Mouse (Mus musculus): Measurements from ENCODE around the gene Zfp39. TPM values are rescaled to one million over a fixed set of nuclear protein-coding genes. Genes with fewer than 3 reads are reported as not detected.

The Zfp39 gene
- polyA plus RNA-seq, 1 experiment from 2014 or later, result 8.8 TPM

DNA sequence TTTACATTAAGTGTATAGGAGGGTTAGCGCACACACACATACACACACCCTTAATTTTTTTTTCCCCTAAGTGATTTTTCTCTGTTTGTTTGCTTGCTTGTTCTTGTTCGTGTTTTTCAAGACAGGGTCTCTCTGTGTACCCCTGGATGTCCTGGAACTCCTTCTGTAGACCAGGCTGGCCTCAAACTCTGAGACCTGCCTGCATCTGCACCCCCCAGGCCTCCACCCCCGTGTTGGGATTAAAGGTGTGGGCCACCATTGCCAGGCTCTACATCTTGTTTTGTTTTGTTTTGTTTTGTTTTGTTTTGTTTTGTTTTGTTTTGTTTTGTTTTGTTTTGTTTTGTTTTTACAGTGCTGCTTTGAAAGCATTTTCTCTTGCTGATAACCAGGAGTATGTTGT, 43.3 kb upstream of the Zfp39 start:
- H3K27me3 ChIP-seq (ENCODE audit: control insufficient read depth, insufficient read depth, low read length), result no peaks in the 10 kb centered on the region
- H3K4me1 ChIP-seq (replicated peaks; ENCODE audit: control insufficient read depth, insufficient read depth, low read length), result peaks cover 4% of the 10 kb centered on the region; the same call in 1 of the 2 replicates
- peak overlapping the region; percentile 67; the same call in 1 of the 2 replicates for H3K4me2 ChIP-seq (ENCODE audit: low read depth, low read length, severe bottlenecking)
- no peak overlapping the region for H3K27ac ChIP-seq (ENCODE audit: low read depth, low read length)
- ATAC-seq (replicated peaks; ENCODE audit: low FRiP score) (no peak), DNase-seq (ENCODE audit: low spot score) (no peak)
- H3K9ac ChIP-seq (ENCODE audit: low read length), result no peak overlapping the region; the same call in 1 of the 2 replicates
- WGBS, result 77% methylated on average over 3 of the region's 3 CpGs
- no peaks in the 10 kb centered on the region for H3K9me3 ChIP-seq (ENCODE audit: control insufficient read depth, low read length)
- no peak overlapping the region for H3K4me3 ChIP-seq (ENCODE audit: low read depth, low read length)
- no peaks in the 10 kb centered on the region for H3K36me3 ChIP-seq (ENCODE audit: control insufficient read depth, insufficient read depth, low read length)

DNA sequence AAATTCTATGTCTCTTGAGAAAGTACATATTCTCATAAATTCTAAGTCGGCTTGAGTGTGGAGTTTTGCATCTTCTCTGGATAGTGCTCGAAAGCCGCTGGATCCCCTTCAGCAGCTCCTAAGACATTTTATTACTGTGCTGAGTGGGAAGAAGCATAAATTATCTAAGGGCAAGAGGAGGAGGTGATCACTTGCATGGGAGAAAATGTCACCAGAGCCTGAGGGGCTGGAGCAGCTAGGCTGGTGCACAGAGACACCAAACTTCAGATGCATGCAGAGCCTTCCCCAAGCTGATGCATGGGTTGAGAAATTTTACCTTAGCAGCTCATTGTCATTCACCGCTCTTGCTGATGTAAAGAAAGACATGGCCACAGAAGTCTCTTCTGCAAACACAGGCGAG, 40.1 kb upstream of the Zfp39 start:
- H3K27me3 ChIP-seq (ENCODE audit: control insufficient read depth, insufficient read depth, low read length), result no peaks in the 10 kb centered on the region
- no peaks in the 10 kb centered on the region for H3K9me3 ChIP-seq (ENCODE audit: control insufficient read depth, low read length)
- H3K4me1 ChIP-seq (replicated peaks; ENCODE audit: control insufficient read depth, insufficient read depth, low read length), result peaks cover 3% of the 10 kb centered on the region; the same call in 1 of the 2 replicates
- no peak overlapping the region for H3K4me3 ChIP-seq (ENCODE audit: low read depth, low read length)
- DNase-seq (ENCODE audit: low spot score), result no peak
- no peak overlapping the region for H3K4me2 ChIP-seq (ENCODE audit: low read depth, low read length, severe bottlenecking)
- H3K36me3 ChIP-seq (ENCODE audit: control insufficient read depth, insufficient read depth, low read length), result no peaks in the 10 kb centered on the region
- 83% methylated on average over 5 of the region's 5 CpGs for WGBS
- no peak for ATAC-seq (replicated peaks; ENCODE audit: low FRiP score)
- H3K9ac ChIP-seq (ENCODE audit: low read length), result no peak overlapping the region
- no peak overlapping the region for H3K27ac ChIP-seq (ENCODE audit: low read depth, low read length)

- H3K4me3 ChIP-seq (ENCODE audit: low read depth, low read length), result peak overlapping the region; percentile 92
- WGBS, result 14% methylated on average over 6 of the region's 6 CpGs
- DNase-seq (ENCODE audit: low spot score) (no peak), ATAC-seq (replicated peaks; ENCODE audit: low FRiP score) (no peak; the same call in 1 of the 2 replicates)
- H3K4me1 ChIP-seq (replicated peaks; ENCODE audit: control insufficient read depth, insufficient read depth, low read length), result peaks cover 12% of the 10 kb centered on the region; the same call in 1 of the 2 replicates
- peaks cover 3% of the 10 kb centered on the region for H3K36me3 ChIP-seq (ENCODE audit: control insufficient read depth, insufficient read depth, low read length)
- no peaks in the 10 kb centered on the region for H3K9me3 ChIP-seq (ENCODE audit: control insufficient read depth, low read length)
- H3K4me2 ChIP-seq (ENCODE audit: low read depth, low read length, severe bottlenecking), result peak overlapping the region; percentile 89
- peak overlapping the region; percentile 88 for H3K27ac ChIP-seq (ENCODE audit: low read depth, low read length)
- H3K27me3 ChIP-seq (ENCODE audit: control insufficient read depth, insufficient read depth, low read length), result no peaks in the 10 kb centered on the region
- H3K9ac ChIP-seq (ENCODE audit: low read length), result peak overlapping the region; percentile 97
Observed at GRCm38 (mm10) chr11:58939088-58939439, 35.0 kb upstream of the Zfp39 start.

GRCm38 (mm10) chr11:58938322-58939087, 34.5 kb upstream of the Zfp39 start, which contains the start of gene Rnf187:
Gene Rnf187, minus strand, starts transcription at chr11:58938916.
- under 1% methylated on average over 82 of the region's 95 CpGs for WGBS
- H3K4me3 ChIP-seq (ENCODE audit: low read depth, low read length), result peak within 1 kb of the TSS; percentile 92
- peak; percentile 96 for DNase-seq (ENCODE audit: low spot score)
- peak within 1 kb of the TSS; percentile 97 for H3K9ac ChIP-seq (ENCODE audit: low read length)
- H3K27me3 ChIP-seq (ENCODE audit: control insufficient read depth, insufficient read depth, low read length), result no peaks in the 10 kb centered on the region
- H3K4me2 ChIP-seq (ENCODE audit: low read depth, low read length, severe bottlenecking), result peak within 1 kb of the TSS; percentile 89
- H3K36me3 ChIP-seq (ENCODE audit: control insufficient read depth, insufficient read depth, low read length), result peaks cover 5% of the 10 kb centered on the region
- peak within 1 kb of the TSS; percentile 88 for H3K27ac ChIP-seq (ENCODE audit: low read depth, low read length)
- H3K9me3 ChIP-seq (ENCODE audit: control insufficient read depth, low read length), result no peaks in the 10 kb centered on the region
- peaks cover 12% of the 10 kb centered on the region; the same call in 1 of the 2 replicates for H3K4me1 ChIP-seq (replicated peaks; ENCODE audit: control insufficient read depth, insufficient read depth, low read length)
- peak; percentile 97 for ATAC-seq (replicated peaks; ENCODE audit: low FRiP score)

DNA sequence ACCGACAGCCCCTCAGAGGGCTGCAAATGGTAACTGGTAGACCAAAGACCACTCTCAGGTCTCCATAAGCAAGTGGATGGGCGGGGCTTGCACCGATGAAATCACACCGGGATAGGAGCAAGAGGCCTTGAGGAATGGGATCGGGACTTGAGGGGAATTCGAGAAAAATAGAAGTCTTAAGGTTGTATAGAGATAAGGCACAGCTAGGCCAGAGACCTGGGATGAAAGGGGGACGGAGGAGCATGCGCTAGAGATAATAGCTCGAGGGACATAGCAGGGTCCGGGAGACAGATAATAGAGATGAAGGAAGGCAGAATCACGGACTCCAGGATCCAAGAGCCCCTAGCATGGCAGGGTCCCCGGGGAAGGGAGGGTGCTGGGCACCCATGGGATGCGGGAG, 33.9 kb upstream of the Zfp39 start:
- peak overlapping the region; percentile 92 for H3K4me3 ChIP-seq (ENCODE audit: low read depth, low read length)
- WGBS, result 1% methylated on average over 12 of the region's 13 CpGs
- H3K27me3 ChIP-seq (ENCODE audit: control insufficient read depth, insufficient read depth, low read length), result no peaks in the 10 kb centered on the region
- H3K27ac ChIP-seq (ENCODE audit: low read depth, low read length), result peak overlapping the region; percentile 88; the same call in 1 of the 2 replicates
- no peak for ATAC-seq (replicated peaks; ENCODE audit: low FRiP score)
- H3K4me1 ChIP-seq (replicated peaks; ENCODE audit: control insufficient read depth, insufficient read depth, low read length), result peaks cover 12% of the 10 kb centered on the region; the same call in 1 of the 2 replicates
- H3K36me3 ChIP-seq (ENCODE audit: control insufficient read depth, insufficient read depth, low read length), result peaks cover 7% of the 10 kb centered on the region
- H3K4me2 ChIP-seq (ENCODE audit: low read depth, low read length, severe bottlenecking), result peak overlapping the region; percentile 89
- no peak for DNase-seq (ENCODE audit: low spot score)
- peak overlapping the region; percentile 97 for H3K9ac ChIP-seq (ENCODE audit: low read length)
- no peaks in the 10 kb centered on the region for H3K9me3 ChIP-seq (ENCODE audit: control insufficient read depth, low read length)

DNA sequence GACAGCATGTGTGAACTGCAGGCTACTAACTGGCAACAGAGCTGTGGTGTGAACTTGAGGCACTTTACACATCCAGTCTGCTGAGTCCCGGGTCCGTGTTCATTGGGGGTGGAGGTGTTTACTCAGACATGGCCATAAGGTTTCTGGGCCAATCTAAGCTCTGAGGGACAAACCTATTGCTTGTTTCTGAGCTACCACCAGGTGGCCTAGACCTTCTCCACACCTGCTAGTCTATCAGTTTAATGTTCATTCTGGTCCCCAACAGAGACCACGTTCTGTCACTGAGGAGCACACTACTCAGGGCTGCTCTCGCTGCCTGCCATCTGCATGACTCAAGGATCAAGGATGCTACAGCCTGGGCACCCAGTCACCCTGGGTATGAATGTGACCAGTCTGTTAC, 27.6 kb upstream of the Zfp39 start:
- Histone ChIP-seq H3K4me2 (ENCODE audit: low read depth, low read length, severe bottlenecking) (no peak overlapping the region), H3K4me3 (ENCODE audit: low read depth, low read length) (no peak overlapping the region), H3K9me3 (ENCODE audit: control insufficient read depth, low read length) (no peaks in the 10 kb centered on the region), H3K27ac (ENCODE audit: low read depth, low read length) (no peak overlapping the region), H3K36me3 (ENCODE audit: control insufficient read depth, insufficient read depth, low read length) (peaks cover 14% of the 10 kb centered on the region), H3K27me3 (ENCODE audit: control insufficient read depth, insufficient read depth, low read length) (no peaks in the 10 kb centered on the region), H3K9ac (ENCODE audit: low read length) (no peak overlapping the region), H3K4me1 (replicated peaks; ENCODE audit: control insufficient read depth, insufficient read depth, low read length) (no peaks in the 10 kb centered on the region)
- 78% methylated on average over 4 of the region's 4 CpGs for WGBS
- no peak for DNase-seq (ENCODE audit: low spot score)
- ATAC-seq (replicated peaks; ENCODE audit: low FRiP score), result no peak

- peaks cover 11% of the 10 kb centered on the region; the same call in 1 of the 2 replicates for H3K36me3 ChIP-seq (ENCODE audit: control insufficient read depth, insufficient read depth, low read length)
- no peak for DNase-seq (ENCODE audit: low spot score)
- WGBS, result 96% methylated on average over 3 of the region's 3 CpGs
- no peak overlapping the region for H3K4me2 ChIP-seq (ENCODE audit: low read depth, low read length, severe bottlenecking)
- no peaks in the 10 kb centered on the region for H3K27me3 ChIP-seq (ENCODE audit: control insufficient read depth, insufficient read depth, low read length)
- no peaks in the 10 kb centered on the region for H3K4me1 ChIP-seq (replicated peaks; ENCODE audit: control insufficient read depth, insufficient read depth, low read length)
- no peak for ATAC-seq (replicated peaks; ENCODE audit: low FRiP score)
- no peak overlapping the region for H3K27ac ChIP-seq (ENCODE audit: low read depth, low read length)
- no peak overlapping the region for H3K9ac ChIP-seq (ENCODE audit: low read length)
- H3K4me3 ChIP-seq (ENCODE audit: low read depth, low read length), result no peak overlapping the region
- no peaks in the 10 kb centered on the region for H3K9me3 ChIP-seq (ENCODE audit: control insufficient read depth, low read length)
Observed at GRCm38 (mm10) chr11:58930254-58930653, 26.2 kb upstream of the Zfp39 start.

DNA sequence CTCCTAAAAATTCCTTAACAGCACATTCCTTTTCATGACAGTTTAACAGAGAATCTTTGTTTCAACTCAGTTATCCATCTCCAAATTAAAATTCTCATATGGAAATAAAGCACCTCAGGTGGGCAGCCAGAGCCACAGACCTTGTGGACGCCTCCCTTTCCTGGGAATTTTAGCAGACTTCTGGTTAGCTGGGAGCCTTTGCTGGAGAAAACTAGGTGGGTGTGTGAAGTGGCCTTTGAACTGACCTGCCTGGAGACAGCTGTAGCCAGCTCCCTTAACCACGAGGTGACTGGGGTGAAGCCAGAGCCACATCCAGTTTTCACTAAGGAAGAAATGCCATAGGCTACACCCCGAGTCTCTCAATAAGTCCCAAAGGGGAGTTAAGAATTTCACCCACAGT, 25.6 kb upstream of the Zfp39 start:
- no peaks in the 10 kb centered on the region for H3K27me3 ChIP-seq (ENCODE audit: control insufficient read depth, insufficient read depth, low read length)
- 57% methylated on average over 3 of the region's 3 CpGs for WGBS
- peaks cover 11% of the 10 kb centered on the region; the same call in 1 of the 2 replicates for H3K36me3 ChIP-seq (ENCODE audit: control insufficient read depth, insufficient read depth, low read length)
- no peaks in the 10 kb centered on the region for H3K9me3 ChIP-seq (ENCODE audit: control insufficient read depth, low read length)
- no peak overlapping the region for H3K4me3 ChIP-seq (ENCODE audit: low read depth, low read length)
- no peak overlapping the region for H3K4me2 ChIP-seq (ENCODE audit: low read depth, low read length, severe bottlenecking)
- no peak overlapping the region for H3K9ac ChIP-seq (ENCODE audit: low read length)
- no peak for DNase-seq (ENCODE audit: low spot score)
- H3K4me1 ChIP-seq (replicated peaks; ENCODE audit: control insufficient read depth, insufficient read depth, low read length), result no peaks in the 10 kb centered on the region
- ATAC-seq (replicated peaks; ENCODE audit: low FRiP score), result no peak
- H3K27ac ChIP-seq (ENCODE audit: low read depth, low read length), result no peak overlapping the region

- no peak overlapping the region for H3K9ac ChIP-seq (ENCODE audit: low read length)
- no peaks in the 10 kb centered on the region for H3K4me1 ChIP-seq (replicated peaks; ENCODE audit: control insufficient read depth, insufficient read depth, low read length)
- H3K27me3 ChIP-seq (ENCODE audit: control insufficient read depth, insufficient read depth, low read length), result no peaks in the 10 kb centered on the region
- H3K4me3 ChIP-seq (ENCODE audit: low read depth, low read length), result no peak overlapping the region
- peaks cover 11% of the 10 kb centered on the region; the same call in 1 of the 2 replicates for H3K36me3 ChIP-seq (ENCODE audit: control insufficient read depth, insufficient read depth, low read length)
- H3K27ac ChIP-seq (ENCODE audit: low read depth, low read length), result no peak overlapping the region
- no peak for ATAC-seq (replicated peaks; ENCODE audit: low FRiP score)
- H3K9me3 ChIP-seq (ENCODE audit: control insufficient read depth, low read length), result no peaks in the 10 kb centered on the region
- no peak for DNase-seq (ENCODE audit: low spot score)
- no peak overlapping the region for H3K4me2 ChIP-seq (ENCODE audit: low read depth, low read length, severe bottlenecking)
- 80% methylated on average over 4 of the region's 4 CpGs for WGBS
Observed at GRCm38 (mm10) chr11:58929055-58929454, 25.0 kb upstream of the Zfp39 start.

All from forebrain, embryonic 11.5 days (tissue).